Mouse (Mus musculus) right cerebral cortex, postnatal 4 days (tissue): ENCODE results near the gene Tubal3.
"Not testable (repeated sequence)": the region's sequence is repeated elsewhere in the genome, so short reads cannot be mapped to it uniquely, and the experiment has no call there.

ENCODE experiments used
- DNase-seq: peaks from one replicate; pipeline ENCODE4 v3.0.0-alpha.2; 2022

Tubal3 gene

DNA sequence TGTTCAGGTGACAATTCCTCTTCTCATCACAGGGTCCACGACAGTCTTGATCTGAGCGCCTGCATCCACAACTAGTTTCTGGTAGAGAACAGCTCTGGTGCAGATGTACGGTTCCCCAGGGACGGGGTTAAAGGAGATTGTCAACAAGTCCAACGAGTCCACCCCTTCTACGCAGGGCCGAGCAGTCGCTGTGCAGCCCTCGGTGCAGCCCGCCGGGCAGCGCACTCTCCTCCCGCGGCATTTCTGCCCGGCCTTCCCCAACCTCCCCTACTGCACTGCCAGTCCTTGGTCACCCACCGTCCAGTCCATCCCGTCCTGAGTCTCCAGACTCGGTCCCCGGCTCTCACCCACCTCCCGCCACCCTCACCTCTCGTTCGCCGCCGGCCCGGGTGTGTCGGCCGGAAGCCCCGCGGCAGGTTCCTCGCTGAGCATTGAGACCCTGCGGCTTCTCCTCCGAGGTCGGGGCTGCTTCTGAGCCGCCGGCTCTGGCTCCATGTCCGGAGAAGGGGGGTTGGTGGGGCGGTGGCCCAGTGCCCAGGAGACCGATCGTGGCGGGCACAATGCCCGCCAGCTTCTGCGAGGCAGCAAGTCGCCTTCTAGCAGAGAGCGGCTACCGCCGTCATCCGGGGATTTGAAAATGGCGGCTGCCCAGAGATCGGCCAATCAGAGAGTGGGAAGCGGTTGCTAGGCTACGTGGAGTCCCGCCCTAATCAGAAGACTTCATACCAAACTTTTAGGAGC, at the start of gene Tubal3, which contains the start of gene Net1:
Tubal3 (plus strand) TSS at position 704 of the 741 bp plus-strand sequence.
Net1 (minus strand) TSS at position 650 of the 741 bp plus-strand sequence.
- DNase-seq = peak; percentile 91

DNA sequence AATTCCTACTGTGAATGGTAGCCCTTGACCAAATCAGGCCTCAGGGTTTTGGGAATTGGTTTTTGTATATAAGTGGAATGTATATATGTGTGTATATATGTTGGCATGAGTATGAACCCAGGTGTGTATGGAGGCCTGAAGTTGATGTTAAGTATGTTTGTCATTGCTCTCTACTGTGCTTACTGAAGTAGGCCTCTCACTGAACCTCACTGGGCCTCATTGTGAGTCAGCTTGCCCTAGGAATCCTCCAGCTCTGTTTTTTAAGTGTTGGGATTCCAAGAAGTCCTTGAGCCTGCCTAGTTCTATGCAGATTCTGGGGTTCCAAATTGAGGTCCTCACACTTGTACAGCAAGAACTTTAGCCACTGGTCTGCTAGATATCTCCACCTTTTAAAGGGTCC, 48.2 kb upstream of the Tubal3 start:
- no peak for DNase-seq

DNA sequence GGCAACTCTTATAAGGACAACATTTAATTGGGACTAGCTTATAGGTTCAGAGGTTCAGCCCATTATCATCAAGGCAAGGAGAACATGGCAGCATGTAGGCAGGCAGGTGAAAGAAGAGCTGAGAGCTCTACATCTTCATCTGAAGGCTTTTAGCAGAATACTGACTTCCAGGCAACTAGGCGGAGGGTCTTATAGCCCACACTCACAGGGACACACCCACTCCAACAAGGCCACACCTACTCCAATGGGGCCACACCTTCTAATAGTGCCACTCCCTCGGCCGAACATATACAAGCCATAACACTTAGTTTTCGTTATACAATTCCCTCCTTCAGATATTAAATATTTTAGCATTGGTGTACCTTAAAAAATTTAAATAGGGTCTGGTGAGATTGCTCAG, 45.2 kb upstream of the Tubal3 start:
- DNase-seq = no peak

DNA sequence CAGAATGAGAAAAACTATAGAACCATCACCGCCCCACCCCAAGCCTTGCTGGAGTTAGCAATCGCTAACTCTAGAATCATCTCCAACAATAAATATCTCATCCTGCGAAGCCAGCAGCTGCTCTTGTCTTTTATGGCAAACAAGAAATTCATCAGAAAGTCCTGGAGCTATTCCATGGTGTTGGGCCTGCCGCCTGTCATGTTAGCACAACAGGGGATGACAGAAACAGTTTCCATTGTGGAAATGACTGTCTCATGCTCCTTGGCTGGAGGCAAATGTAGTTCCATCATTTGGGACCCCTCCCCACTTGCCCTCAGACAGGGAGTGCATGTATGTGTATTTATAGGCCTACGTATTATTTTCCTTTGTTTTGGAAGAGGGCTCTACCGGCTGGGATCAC, 41.6 kb upstream of the Tubal3 start:
- no peak for DNase-seq

DNA sequence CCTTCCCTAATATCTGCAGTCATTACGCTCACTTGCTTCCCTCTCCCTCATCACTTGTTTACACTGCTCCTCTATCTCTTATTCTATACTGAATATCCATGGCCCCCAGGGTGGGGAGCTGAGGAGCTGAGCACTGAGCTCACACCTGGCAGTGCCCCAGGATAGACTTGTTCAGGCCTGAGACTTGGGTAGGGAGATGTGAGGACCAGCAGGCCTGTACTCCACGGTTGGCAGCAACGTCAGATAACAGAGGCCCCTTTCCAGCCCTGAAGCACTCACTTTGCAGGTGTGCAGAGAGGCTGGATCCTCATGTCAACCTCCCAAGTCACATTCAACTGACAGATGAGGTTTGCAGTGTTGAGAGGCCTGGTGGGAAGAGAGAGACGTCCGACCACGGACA, 40.9 kb upstream of the Tubal3 start:
- no peak for DNase-seq

DNA sequence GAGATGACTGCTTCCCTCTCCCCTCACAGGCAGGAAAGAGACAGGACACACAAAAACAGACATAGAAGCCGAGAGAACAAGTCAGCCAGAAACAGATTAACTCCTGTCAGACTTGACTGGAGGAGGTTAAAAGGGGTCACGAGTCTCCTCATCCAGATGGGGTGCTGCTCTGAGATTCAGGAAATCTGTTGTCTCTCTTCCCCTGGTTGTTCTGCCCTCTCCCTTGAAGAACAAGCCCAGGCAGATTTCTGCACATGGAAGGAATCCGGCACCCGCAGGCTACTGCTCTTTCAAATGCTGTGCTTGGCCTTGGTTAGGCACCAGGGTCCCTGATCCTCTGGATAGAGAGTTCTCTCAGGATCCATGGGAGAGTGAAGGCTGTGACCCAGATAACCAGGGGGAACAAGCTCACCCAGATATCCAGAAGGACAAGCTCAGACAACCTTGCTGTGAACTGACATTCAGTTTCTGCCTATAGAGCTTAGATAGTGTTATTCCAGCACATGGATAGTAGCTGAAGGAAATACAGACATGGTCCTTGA, 40.3 kb upstream of the Tubal3 start:
- DNase-seq = no peak

DNA sequence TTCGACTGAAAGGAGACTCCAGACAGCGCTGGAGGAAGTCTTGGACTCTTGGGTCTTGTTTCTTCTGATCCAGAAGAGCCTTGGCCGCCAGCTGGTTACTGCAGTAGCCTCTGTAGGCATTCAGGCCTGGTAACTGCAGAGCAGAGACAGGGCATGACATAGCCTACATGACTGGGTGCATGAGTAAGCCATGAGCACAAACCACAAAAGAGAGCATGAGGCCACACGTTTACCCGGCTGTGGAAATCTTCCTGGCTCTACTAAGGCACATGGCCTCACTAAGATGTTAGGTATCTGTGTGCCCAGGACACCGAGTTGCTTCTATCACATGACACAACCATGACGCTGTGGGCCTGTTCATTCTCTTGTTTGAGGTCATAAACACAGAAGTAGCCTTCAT, 31.4 kb upstream of the Tubal3 start:
- no peak for DNase-seq

DNA sequence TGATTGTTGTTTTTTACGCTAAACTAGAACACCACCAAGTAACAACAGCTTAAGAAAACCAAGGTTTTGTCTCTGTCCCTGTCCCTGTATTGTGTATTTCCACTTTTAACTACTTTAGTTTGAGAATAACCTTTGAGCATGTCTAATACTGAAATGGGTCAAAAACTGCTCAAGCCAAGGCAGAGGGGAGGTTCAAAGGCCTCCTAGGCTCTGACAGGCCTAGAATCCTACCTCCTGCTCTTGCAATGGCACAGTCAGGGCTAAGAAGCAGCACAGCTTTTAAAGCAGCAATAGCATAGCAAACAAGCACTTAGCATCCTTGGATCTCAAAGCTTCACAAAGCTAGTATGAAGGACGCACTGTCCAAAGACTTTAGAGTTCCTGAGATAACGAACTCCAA, 29.0 kb upstream of the Tubal3 start:
- no peak for DNase-seq

DNA sequence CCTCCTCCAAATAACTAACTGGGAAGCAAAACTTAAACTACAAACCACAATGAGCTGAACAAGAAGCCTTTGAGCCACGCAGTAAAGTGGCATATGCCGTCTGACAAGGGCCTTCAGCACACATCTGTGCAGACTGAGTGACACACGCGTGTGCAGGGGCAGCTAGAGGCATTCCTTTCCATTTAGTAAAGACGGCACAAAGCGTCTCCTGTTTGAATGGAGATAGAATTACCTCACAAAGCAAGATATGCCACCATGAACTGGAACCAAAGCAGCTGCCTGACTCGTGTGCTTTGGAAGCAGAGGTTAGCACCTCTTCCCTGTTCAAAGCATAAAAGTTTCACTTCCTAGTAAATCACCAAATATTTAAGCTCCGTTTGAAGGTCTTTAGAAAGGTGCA, 28.0 kb upstream of the Tubal3 start:
- DNase-seq = no peak

DNA sequence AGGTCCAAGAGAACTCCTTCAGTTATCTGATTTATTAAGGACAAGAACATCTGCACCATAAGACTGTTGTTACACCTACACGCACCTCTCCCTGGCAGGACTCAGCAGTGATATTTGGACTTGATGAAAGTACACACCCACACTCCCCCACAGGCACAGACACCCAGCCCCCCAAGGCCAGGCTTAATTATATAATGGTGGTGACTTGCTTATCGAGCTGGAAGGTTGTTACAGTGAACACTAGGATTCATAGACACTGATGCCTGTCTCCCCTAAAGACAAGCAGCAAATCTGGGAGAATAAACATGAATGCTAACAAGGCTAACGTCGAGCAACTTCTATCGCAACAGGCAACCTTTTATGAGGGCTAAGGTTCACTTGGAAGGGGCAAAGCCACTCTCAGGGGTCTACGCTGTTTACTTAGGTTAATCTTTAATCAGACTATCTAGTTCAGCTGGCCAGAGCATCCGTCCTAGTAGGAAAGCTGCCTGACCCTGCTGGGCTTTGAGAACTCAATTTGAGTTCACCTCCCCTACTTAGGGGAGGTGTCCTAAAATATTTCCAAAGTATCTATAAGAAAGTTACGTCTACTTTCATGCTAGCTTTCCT, 26.5 kb upstream of the Tubal3 start:
- no peak for DNase-seq

DNA sequence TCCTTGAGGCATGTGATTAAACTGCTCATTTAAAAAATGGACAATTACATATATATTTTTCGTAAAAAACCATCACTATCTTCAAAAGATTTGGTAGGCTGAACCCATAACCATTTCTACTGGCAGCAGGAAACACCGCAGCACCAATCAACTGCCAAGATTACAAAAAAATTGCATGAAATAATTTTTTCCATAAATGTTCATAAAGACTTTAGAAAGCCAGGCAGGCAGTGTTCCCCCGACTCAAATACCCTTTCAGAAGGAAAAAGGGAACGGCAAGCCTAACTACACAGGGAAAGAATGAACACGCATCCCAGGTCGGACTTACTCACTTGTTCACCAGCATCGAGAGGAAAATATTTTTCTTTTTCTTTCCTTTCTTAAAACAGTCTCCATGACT, 25.5 kb upstream of the Tubal3 start:
- no peak for DNase-seq

DNA sequence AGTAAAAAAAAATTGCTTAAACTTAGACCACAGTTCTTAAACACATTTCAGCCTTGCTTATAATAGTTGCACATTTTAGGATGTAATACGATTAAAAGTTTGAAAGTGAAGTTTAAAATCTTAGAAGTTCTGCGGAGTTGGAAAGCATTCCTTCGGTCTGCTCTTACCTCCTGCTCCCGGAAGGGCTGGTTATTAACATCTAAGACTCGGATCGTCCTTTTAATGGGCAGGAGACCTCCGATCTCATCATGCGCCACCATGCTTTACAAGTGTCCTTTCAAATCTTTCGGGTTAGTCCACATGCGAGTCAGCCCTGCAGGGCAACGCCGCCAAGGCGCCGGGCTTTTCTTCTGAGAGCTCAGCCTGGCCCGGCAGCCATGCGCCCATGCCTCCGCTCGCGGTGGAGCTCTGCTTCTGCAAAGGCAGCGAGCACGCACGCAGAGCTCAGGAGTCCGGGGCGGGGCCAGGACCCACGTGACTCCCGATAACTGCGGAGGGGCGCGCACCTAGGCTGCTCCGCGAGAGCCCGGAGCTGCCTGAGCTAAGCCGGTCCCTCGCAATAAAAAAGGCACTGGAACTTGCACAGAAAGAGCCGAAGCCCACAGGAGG, 24.8 kb upstream of the Tubal3 start:
- DNase-seq = peak; percentile 75

DNA sequence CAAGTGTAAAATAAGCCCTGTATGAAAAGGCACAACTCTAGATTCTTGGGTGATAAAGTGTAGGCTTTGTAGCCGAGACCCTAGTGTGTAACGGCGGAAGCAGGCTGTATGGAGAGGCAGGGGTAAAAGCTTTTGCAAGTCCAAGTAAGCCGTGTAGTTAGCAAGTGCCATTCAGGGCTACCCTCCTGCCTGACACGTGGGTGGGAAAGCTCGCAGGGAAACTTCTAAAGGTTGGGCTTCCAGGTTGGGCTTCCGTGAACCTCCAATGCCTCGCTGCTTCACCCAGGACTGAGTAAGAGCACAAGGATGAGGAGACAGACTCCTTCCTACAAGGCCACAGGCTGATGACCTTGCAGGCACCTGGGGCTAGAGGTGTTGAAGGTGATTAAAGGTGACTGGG, 23.5 kb upstream of the Tubal3 start:
- no peak for DNase-seq

DNA sequence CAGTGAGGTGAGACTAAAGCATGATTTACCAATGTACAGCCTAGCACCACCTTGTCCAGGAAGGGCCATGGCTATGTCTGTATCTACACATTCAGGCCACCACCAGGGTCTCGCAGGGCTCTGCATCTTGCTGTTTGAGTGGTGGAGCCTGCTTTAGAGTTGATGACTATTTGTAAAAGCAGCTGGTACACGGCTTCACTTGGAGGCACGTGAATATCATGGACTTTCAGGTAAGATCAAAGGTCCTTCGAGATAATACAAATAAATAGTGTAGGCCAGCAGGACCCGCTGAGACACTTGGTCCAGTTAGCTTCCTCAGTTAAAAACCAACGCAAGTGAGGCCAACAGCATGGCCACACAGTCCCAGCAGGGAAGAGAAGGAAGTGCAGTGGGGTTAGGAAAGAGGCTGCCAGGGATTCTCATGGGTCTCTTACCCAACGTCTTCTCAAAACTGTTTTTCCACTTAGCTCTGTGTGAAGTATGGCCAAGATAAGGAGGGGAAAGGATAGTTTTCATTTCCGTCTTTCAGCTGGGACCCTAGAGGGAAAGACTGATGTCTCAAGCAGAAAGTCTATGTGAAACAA, 22.6 kb upstream of the Tubal3 start:
- no peak for DNase-seq

DNA sequence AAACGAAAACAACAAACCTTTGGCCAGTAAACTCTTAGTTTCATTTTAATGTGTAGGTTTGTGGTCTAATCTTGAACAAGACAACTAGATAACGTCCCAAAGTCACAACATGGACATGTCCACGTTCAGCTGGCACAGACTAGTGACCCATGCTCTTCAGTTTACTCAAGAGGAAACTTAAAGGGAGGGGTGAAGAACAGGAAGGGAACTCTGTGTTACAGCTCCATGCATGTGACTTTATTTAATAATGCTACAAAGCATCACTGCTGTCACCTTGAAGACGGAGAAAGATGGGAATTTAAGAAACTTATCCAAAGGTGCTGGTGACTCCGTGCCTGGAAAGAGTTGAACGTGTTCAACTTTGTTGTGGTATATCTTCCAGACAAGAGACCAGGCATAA, 22.0 kb upstream of the Tubal3 start:
- no peak for DNase-seq

DNA sequence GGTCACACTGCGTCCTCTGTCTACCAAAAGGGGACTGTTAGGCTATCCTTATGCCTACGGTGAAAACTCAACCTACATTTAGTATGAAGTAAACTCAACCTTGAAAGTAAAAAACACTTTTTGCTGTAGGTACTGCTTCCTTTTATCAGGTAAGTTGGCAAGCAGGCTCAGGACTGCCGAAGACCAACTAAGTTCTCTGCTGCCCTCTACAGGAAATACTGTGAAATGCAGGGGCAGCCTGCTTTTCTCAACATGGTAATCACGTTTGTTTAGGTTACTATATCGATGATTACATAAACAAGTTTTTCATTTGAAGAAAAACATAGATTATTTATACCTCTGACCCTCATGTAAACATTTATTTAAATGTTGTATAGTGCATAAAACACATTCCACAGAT, 21.2 kb upstream of the Tubal3 start:
- peak; percentile 70 for DNase-seq

DNA sequence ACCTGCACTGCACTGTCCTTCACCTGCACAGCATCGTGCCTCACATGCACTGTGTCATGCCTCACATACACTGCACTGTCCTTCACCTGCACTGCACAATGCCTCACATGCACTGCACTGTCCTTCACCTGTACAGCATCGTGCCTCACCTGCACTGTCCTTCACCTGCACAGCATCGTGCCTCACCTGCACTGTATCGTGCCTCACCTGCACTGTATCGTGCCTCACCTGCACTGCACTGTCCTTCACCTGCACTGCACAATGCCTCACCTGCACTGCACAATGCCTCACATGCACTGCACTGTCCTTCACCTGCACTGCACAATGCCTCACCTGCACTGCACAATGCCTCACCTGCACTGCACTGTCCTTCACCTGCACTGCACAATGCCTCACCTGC, 19.9 kb upstream of the Tubal3 start:
- not testable (repeated sequence) for DNase-seq

DNA sequence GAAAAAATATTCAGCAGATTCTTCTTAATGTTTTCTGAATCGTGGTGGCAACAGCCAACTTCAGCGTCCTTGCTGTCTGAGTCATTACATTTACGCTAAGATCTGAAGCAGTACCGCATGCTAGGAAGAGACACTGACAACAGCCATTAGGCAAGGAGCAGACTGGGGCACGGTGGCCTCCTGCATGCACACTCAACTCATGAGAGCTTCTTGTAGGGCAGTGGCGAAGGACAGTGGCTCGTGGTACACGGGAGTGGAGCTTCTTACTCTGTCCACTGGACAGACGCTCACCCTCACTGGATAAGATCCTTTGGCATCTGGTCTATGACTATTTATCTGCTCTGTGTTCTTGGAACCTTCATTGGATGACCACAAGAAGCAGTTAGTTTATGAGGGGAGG, 18.8 kb upstream of the Tubal3 start:
- no peak for DNase-seq

DNA sequence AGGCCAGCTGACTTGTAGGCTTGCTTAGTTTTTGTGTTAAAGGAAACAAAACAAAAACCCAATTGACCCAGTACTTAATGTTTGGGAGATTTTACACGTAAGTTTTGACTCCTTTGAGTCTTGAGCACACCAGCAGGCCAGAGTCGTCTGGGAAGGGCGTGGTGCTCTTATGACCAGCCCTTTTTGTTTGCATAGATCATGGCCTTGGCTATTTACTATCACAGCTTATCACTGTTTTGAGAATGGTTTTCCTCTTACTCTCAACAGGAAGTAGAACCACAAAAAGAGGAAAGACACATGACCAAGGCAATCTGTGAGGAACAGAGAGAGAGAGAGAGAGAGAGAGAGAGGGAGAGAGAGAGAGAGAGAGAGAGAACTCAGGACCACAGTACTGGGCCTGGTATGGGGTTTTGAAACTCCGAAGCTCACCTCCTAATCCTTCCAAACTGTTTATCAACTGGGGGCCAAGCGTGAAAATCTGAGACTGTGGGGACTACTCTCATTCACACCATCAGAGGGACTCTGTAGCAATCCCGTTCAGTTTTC, 10.8 kb upstream of the Tubal3 start:
- no peak for DNase-seq

DNA sequence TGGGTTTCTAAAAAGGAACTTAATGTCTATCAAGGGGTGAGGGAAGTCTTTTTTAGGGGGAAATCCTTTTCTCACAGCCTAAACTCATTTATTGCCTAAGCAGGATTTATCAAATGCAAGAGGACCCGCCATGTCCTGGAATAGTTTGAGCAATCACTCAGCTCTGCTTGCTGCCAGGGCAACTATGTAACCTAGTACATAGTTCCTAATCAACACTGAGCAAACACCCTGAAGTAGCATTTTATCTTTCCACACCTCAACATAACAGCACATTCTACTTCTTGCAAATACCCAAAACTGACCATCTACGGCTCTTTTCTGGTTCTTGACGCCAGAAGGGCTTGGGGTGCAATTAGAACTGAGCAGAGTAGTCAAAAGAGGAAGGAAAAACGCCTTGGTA, 9.8 kb upstream of the Tubal3 start:
- no peak for DNase-seq

DNA sequence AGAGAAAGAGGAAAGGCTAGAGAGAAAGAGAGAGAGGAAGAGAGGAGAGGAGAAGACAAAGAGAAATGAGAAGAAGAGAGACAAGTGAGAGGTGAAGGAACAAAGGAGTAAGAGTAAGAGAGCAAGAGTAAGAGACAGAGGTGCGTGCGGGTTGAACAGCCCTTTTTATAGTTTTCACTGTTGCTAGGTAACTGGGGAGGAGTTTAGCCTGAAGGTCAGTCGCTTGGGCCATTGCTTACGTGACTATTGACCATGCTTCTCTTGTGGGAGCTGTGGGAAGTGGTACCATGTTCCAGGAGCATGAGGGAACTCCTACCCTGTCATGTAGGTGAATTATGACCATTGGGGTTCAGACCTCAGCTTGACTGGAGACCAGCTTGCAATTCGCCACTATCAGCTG, 7.7 kb upstream of the Tubal3 start:
- DNase-seq = no peak

DNA sequence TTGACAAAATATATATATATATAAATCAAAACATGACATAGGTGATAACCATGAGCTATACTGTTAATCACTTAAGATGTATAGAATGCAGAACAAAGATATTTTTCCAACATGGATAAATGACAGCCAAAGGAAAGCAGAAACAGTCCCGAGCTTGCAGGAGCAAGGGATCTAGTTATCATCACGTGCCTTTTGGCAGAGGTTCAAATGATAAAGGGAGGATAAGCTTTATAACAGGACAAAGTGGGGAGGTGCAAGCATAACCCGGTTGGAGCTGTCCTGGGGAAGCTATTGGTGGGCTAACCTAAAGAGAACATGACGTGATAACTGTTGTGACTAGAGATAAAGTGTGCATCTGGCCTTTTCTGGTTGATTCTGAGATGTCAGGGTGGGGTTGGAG, 4.6 kb upstream of the Tubal3 start:
- no peak for DNase-seq

DNA sequence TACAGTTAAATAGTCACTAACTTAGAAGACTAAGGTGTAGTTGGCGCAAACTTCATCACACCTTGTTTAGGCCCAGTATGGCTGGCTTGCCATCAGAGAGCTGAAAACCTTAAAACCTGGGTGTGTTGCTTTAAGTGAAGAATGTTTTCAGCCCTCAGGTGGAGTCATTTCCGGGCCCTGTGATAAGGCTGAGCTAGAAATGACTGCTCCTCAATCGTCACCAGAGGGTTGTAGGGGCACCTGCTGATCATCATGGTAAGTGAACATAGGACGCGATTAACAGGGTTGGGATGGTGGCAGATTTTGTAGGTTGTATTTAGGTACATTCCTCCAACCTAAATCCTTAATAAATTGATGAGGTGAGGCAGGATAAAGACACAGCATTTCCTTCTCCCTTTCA, 6.4 kb downstream of the Tubal3 start:
- DNase-seq = no peak

DNA sequence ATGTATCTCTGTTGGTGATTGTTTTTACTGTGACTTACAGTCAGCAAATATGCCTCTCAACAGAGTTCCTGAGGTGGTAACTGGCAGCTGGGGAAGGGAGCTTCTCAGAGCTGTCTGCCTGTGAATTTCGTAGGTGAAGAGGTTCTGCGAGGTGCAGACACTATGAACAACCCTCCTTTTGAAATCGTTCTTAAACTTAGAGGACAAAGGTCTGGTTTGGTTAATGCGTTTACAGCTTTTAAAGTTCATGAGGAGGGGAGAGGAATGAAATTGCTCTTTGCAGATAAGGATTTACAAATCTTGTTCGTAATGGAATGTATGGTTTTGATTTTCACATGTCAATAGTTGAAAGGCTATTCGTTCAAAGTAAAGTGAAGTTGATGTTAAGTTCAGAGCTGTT, 7.6 kb downstream of the Tubal3 start:
- DNase-seq = no peak
